Mouse (Mus musculus): ENCODE results near the gene Mgp. TPM values are rescaled to one million over a fixed set of nuclear protein-coding genes. Genes with fewer than 3 reads are reported as not detected.
A peak's percentile ranks its signal among the peaks of the same experiment; 100 is the strongest.

The Mgp gene
- polyA plus RNA-seq, 1 experiment from 2014 or later, result 229 TPM

DNA sequence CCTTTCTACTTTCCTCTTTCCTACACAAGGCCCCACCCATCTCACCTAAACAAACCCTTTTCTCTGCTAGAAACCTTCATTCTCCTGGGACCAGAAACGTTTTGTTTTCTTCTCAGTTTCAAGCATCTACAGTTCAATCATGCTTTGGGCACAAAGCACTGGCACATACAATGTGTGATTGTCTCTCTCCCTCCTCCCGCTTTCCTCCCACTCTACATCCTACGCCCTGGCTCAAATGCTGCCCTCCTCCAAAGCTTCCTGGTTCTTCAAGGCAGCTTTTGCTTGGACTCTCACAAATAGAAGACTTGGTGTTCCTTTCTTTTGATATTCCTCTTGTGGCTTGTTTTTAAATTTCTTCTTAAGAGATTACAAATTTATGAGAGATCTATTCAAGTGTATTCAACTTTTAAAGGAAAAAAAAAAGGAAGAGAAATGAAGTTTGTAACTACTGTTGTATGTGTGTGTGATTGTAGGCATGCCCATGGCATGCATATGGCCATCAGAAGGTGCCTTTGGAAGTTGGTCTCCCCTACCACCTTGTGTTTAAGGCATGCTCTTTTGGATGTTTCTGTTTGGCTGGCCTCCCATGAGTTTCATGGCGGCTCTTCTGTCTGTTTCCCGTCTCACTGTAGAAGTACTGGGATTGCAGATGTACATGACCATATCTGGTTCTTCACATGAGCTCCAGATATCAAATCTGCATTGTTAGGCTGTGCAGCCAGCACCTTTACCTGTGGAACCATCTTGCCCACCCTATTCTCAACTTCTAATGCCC lies 29.7 kb downstream of the Mgp start:
- no peaks in the 10 kb centered on the region for H3K9me3 ChIP-seq (ENCODE audit: control insufficient read depth, low read depth, low read length)
- no peak overlapping the region for H3K4me3 ChIP-seq (ENCODE audit: low read depth, low read length)
- H3K27me3 ChIP-seq (ENCODE audit: control insufficient read depth, insufficient read depth, low read length), result no peaks in the 10 kb centered on the region
- 79% methylated on average over 5 of the region's 5 CpGs for WGBS
- no peaks in the 10 kb centered on the region for H3K36me3 ChIP-seq (ENCODE audit: control insufficient read depth, insufficient read depth, low read length)
- H3K9ac ChIP-seq (replicated peaks; ENCODE audit: low read depth, low read length), result no peak overlapping the region
- no peaks in the 10 kb centered on the region for H3K4me1 ChIP-seq (ENCODE audit: control insufficient read depth, insufficient read depth, low read length)
- no peak overlapping the region for H3K27ac ChIP-seq (ENCODE audit: low read length)
- H3K4me2 ChIP-seq (replicated peaks; ENCODE audit: low read depth, low read length), result no peak overlapping the region
- no peak for ATAC-seq (ENCODE audit: insufficient number of reproducible peaks, insufficient read depth, low FRiP score, low read depth)

DNA sequence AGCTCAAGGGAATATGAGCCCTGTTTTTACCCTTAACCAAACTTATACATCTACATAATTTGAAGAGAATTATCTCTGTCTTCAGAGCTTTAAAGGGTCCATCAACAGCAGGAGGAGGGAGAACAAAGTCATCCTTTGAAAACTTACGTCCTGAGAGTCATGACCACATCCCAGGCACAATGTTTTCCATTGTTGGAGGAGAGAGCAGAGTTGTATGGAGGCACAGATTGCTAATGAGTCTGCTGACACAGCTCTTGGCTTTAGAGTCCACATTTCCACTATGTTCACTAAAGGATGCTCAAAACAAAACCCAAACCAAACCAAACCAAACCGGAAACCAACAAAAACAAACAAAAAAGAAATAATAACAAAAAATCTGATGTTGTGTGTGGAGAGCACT lies 30.7 kb downstream of the Mgp start:
- H3K4me2 ChIP-seq (replicated peaks; ENCODE audit: low read depth, low read length), result no peak overlapping the region
- H3K4me1 ChIP-seq (ENCODE audit: control insufficient read depth, insufficient read depth, low read length), result no peaks in the 10 kb centered on the region
- no peaks in the 10 kb centered on the region for H3K27me3 ChIP-seq (ENCODE audit: control insufficient read depth, insufficient read depth, low read length)
- H3K36me3 ChIP-seq (ENCODE audit: control insufficient read depth, insufficient read depth, low read length), result no peaks in the 10 kb centered on the region
- no peak for ATAC-seq (ENCODE audit: insufficient number of reproducible peaks, insufficient read depth, low FRiP score, low read depth)
- H3K27ac ChIP-seq (ENCODE audit: low read length), result no peak overlapping the region
- 64% methylated on average over 2 of the region's 2 CpGs for WGBS
- no peak overlapping the region for H3K4me3 ChIP-seq (ENCODE audit: low read depth, low read length)
- H3K9ac ChIP-seq (replicated peaks; ENCODE audit: low read depth, low read length), result no peak overlapping the region
- no peaks in the 10 kb centered on the region for H3K9me3 ChIP-seq (ENCODE audit: control insufficient read depth, low read depth, low read length)

DNA sequence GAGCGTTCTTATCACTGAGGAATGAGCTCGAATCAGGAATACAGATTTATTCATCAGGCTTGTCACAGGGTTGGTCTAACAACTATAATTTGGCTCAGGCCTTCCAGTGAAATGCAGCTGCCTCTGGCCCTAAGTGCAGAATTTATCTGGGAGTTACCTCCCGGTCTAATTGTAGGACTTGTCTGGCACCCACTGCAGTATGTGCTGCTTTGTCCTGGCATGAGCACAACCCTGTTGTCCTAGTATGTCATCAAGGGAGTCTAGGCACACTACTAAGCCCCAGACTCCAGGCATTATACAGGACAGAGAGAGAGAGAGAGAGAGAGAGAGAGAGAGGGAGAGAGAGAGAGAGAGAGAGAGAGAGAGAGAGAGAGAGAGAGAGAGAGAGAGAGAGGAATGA lies 38.3 kb downstream of the Mgp start:
- H3K27ac ChIP-seq (ENCODE audit: low read length), result no peak overlapping the region
- no peaks in the 10 kb centered on the region for H3K27me3 ChIP-seq (ENCODE audit: control insufficient read depth, insufficient read depth, low read length)
- H3K36me3 ChIP-seq (ENCODE audit: control insufficient read depth, insufficient read depth, low read length), result no peaks in the 10 kb centered on the region
- no peaks in the 10 kb centered on the region for H3K9me3 ChIP-seq (ENCODE audit: control insufficient read depth, low read depth, low read length)
- H3K9ac ChIP-seq (replicated peaks; ENCODE audit: low read depth, low read length), result no peak overlapping the region
- no peak overlapping the region for H3K4me3 ChIP-seq (ENCODE audit: low read depth, low read length)
- WGBS, result 80% methylated on average over 3 of the region's 3 CpGs
- H3K4me1 ChIP-seq (ENCODE audit: control insufficient read depth, insufficient read depth, low read length), result no peaks in the 10 kb centered on the region
- no peak overlapping the region for H3K4me2 ChIP-seq (replicated peaks; ENCODE audit: low read depth, low read length)
- ATAC-seq (ENCODE audit: insufficient number of reproducible peaks, insufficient read depth, low FRiP score, low read depth), result no peak

DNA sequence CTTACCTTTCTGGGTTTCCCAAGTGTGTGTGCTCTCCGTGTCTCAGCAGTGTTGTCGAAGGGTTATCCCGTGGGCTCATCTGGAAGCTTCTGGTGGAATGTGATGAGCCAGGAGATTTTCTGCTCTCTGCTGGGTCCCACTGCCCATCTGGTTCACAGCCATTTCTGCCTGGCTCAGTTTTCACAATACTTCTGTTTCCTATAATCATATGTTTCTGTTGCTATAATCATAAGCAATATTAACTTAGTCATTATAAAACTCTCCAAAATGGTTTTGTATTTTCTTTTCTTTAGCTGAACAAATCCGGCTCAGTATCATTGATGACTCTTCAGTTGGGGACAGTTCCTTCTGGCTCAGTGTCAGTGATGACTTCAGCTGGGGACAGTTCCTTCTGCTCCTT lies 40.3 kb downstream of the Mgp start, which contains the start of gene Smco3:
Smco3 (minus strand) TSS at position 101 of the 400 bp plus-strand sequence.
- H3K27me3 ChIP-seq (ENCODE audit: control insufficient read depth, insufficient read depth, low read length), result no peaks in the 10 kb centered on the region
- no peaks in the 10 kb centered on the region for H3K9me3 ChIP-seq (ENCODE audit: control insufficient read depth, low read depth, low read length)
- H3K9ac ChIP-seq (replicated peaks; ENCODE audit: low read depth, low read length), result no peak within 1 kb of the TSS
- no peaks in the 10 kb centered on the region for H3K4me1 ChIP-seq (ENCODE audit: control insufficient read depth, insufficient read depth, low read length)
- WGBS, result 48% methylated on average over 4 of the region's 4 CpGs
- no peak for ATAC-seq (ENCODE audit: insufficient number of reproducible peaks, insufficient read depth, low FRiP score, low read depth)
- no peak within 1 kb of the TSS for H3K4me2 ChIP-seq (replicated peaks; ENCODE audit: low read depth, low read length)
- no peak within 1 kb of the TSS for H3K27ac ChIP-seq (ENCODE audit: low read length)
- no peak within 1 kb of the TSS for H3K4me3 ChIP-seq (ENCODE audit: low read depth, low read length)
- no peaks in the 10 kb centered on the region for H3K36me3 ChIP-seq (ENCODE audit: control insufficient read depth, insufficient read depth, low read length)

DNA sequence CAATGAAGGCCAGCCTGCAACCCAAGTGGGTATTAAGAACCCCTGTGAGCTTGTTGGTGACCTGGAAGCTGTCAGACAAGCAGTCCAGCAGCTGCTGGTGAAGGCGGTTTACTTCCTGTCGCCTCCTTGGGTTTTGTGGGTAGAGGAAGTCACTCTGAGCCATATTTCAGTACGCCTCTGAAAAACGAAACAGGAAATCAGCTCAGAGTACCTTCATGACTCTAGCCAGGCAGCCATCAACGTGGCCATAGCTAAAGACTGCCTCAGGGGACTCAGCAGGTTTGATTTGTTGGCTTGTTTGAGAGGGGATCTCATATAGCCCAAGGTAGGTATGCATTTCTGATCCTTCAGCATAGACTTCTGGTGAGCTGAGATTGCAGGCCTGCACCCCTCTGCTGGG lies 43.9 kb downstream of the Mgp start:
- H3K36me3 ChIP-seq (ENCODE audit: control insufficient read depth, insufficient read depth, low read length), result no peaks in the 10 kb centered on the region
- H3K4me1 ChIP-seq (ENCODE audit: control insufficient read depth, insufficient read depth, low read length), result peaks cover 3% of the 10 kb centered on the region; the same call in 1 of the 2 replicates
- H3K9ac ChIP-seq (replicated peaks; ENCODE audit: low read depth, low read length), result no peak overlapping the region
- no peak overlapping the region for H3K4me2 ChIP-seq (replicated peaks; ENCODE audit: low read depth, low read length)
- no peak for ATAC-seq (ENCODE audit: insufficient number of reproducible peaks, insufficient read depth, low FRiP score, low read depth)
- H3K9me3 ChIP-seq (ENCODE audit: control insufficient read depth, low read depth, low read length), result no peaks in the 10 kb centered on the region
- 71% methylated on average over 5 of the region's 5 CpGs for WGBS
- no peak overlapping the region for H3K4me3 ChIP-seq (ENCODE audit: low read depth, low read length)
- no peak overlapping the region for H3K27ac ChIP-seq (ENCODE audit: low read length)
- H3K27me3 ChIP-seq (ENCODE audit: control insufficient read depth, insufficient read depth, low read length), result no peaks in the 10 kb centered on the region

DNA sequence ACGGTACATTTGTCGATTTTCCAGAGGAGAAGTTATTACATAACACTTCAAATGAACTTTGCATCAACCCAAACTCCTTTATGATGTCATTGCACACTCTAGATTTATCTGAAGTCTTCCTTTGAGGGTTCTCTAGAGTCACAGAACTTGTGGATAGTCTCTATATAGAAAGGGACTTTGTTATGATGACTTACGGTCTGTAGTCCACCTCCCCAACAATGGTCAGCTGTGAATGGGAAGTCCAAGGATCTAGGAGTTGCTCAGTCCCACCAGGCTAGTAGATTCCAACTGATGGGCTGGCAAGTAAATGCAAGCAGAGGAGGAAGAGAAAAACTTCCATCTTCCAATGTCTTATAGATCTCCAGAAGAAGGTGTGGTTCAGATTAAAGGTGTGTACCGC lies 46.9 kb downstream of the Mgp start:
- peaks cover 3% of the 10 kb centered on the region; the same call in 1 of the 2 replicates for H3K4me1 ChIP-seq (ENCODE audit: control insufficient read depth, insufficient read depth, low read length)
- 35% methylated on average over 4 of the region's 4 CpGs for WGBS
- no peaks in the 10 kb centered on the region for H3K27me3 ChIP-seq (ENCODE audit: control insufficient read depth, insufficient read depth, low read length)
- peak overlapping the region; percentile 11 for H3K27ac ChIP-seq (ENCODE audit: low read length)
- H3K36me3 ChIP-seq (ENCODE audit: control insufficient read depth, insufficient read depth, low read length), result peaks cover 18% of the 10 kb centered on the region
- H3K9me3 ChIP-seq (ENCODE audit: control insufficient read depth, low read depth, low read length), result no peaks in the 10 kb centered on the region
- peak overlapping the region; percentile 39 for H3K4me2 ChIP-seq (replicated peaks; ENCODE audit: low read depth, low read length)
- H3K4me3 ChIP-seq (ENCODE audit: low read depth, low read length), result peak overlapping the region; percentile 83
- ATAC-seq (ENCODE audit: insufficient number of reproducible peaks, insufficient read depth, low FRiP score, low read depth), result no peak
- no peak overlapping the region; the same call in 1 of the 2 replicates for H3K9ac ChIP-seq (replicated peaks; ENCODE audit: low read depth, low read length)

DNA sequence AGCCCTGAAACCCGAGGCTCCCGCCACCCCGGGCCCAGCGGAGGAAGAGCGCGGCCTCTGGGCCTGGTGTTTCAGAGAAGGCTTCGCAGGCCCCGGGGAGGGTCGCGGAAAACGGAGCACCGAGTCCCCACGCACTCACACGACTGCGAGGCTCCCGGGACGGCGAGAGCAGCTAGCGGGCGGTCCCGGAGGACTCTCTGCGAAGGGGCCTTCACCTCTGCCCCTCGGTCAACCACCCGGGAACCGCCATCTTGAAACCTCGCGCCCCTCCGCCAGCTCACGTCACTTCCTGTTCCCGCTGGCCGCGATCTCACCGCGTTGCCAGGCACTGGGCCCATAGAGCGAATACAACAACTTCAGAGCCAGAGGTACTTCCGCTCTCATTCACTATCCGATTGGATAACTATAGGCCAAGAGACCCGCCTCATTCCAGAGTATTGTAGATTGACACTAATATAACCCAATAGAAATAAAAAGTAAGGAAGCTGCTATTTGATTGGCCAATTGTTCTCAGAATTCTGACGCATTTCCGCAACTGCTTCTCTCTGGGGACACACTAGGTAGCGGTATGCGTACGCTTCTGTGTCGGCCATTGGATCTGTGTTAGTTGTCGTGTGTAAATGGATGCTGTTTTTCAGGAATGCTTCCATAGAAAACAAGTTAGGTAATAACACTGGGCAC lies 47.6 kb downstream of the Mgp start, which contains the start of gene Wbp11:
Wbp11 (minus strand) TSS at position 353 of the 681 bp plus-strand sequence.
- peak; percentile 100 for ATAC-seq (ENCODE audit: insufficient number of reproducible peaks, insufficient read depth, low FRiP score, low read depth)
- peaks cover 3% of the 10 kb centered on the region; the same call in 1 of the 2 replicates for H3K4me1 ChIP-seq (ENCODE audit: control insufficient read depth, insufficient read depth, low read length)
- WGBS, result under 1% methylated on average over 45 of the region's 45 CpGs
- H3K9ac ChIP-seq (replicated peaks; ENCODE audit: low read depth, low read length), result peak within 1 kb of the TSS; percentile 99
- H3K36me3 ChIP-seq (ENCODE audit: control insufficient read depth, insufficient read depth, low read length), result peaks cover 21% of the 10 kb centered on the region
- no peaks in the 10 kb centered on the region for H3K27me3 ChIP-seq (ENCODE audit: control insufficient read depth, insufficient read depth, low read length)
- no peaks in the 10 kb centered on the region for H3K9me3 ChIP-seq (ENCODE audit: control insufficient read depth, low read depth, low read length)
- H3K27ac ChIP-seq (ENCODE audit: low read length), result peak within 1 kb of the TSS; percentile 78
- peak within 1 kb of the TSS; percentile 81 for H3K4me2 ChIP-seq (replicated peaks; ENCODE audit: low read depth, low read length)
- H3K4me3 ChIP-seq (ENCODE audit: low read depth, low read length), result peak within 1 kb of the TSS; percentile 83

DNA sequence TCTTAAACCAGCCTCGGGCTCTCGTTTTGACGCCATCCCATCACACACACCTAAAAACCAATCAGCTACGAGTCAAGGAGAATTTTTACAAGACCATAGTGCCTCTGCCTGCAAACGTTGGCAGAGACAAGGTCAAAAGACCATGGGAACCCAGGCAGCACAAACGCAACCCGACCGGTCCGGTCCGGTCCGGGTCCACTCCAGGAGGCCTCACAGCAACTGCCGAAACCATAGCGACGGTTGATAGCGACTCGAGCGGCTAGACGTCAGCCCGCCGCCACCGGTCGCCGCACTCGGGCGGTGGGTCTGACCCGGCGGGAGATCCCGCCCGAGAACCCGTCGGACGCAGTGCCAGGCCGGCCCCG lies 48.1 kb downstream of the Mgp start, which contains the start of gene BC049715:
BC049715 (plus strand) TSS at position 111 of the 365 bp plus-strand sequence.
- under 1% methylated on average over 34 of the region's 34 CpGs for WGBS
- ATAC-seq (ENCODE audit: insufficient number of reproducible peaks, insufficient read depth, low FRiP score, low read depth), result peak; percentile 3; the same call in 1 of the 2 replicates
- Histone ChIP-seq H3K4me3 (ENCODE audit: low read depth, low read length) (peak within 1 kb of the TSS; percentile 83), H3K9ac (replicated peaks; ENCODE audit: low read depth, low read length) (peak within 1 kb of the TSS; percentile 99), H3K27me3 (ENCODE audit: control insufficient read depth, insufficient read depth, low read length) (no peaks in the 10 kb centered on the region), H3K4me1 (ENCODE audit: control insufficient read depth, insufficient read depth, low read length) (peaks cover 3% of the 10 kb centered on the region; the same call in 1 of the 2 replicates), H3K27ac (ENCODE audit: low read length) (peak within 1 kb of the TSS; percentile 78), H3K4me2 (replicated peaks; ENCODE audit: low read depth, low read length) (peak within 1 kb of the TSS; percentile 81), H3K9me3 (ENCODE audit: control insufficient read depth, low read depth, low read length) (no peaks in the 10 kb centered on the region), H3K36me3 (ENCODE audit: control insufficient read depth, insufficient read depth, low read length) (peaks cover 26% of the 10 kb centered on the region)
